Mouse (Mus musculus) heart, adult 2 months (tissue): ENCODE measurements at regions not wholly inside any gene's neighbourhood (a gene's known extent, or its start where the extent isn't known, plus 50 kb on each side); places are given as distances from the start of the nearest gene placed in this dataset.
"Not testable (repeated sequence)": the region's sequence is repeated elsewhere in the genome, so short reads cannot be mapped to it uniquely, and the experiment has no call there.

Experiments used
- DNase-seq, 2 experiments: peaks; one replicate each; pipeline ENCODE4 v3.0.0; 2021
- H3K27ac ChIP-seq: fragments of 200-600 bp; 2 replicates; pipeline ENCODE4 v1.8.1; 2022
- H3K27me3 ChIP-seq: fragments of 200-500 bp; 2 replicates; pipeline ENCODE4 v1.6.1; 2012; ENCODE audit warnings: mild to moderate bottlenecking, low read length, inconsistent platforms, mixed read lengths; ENCODE audit not compliant: control insufficient read depth, insufficient read depth
- H3K36me3 ChIP-seq: fragments of 200-500 bp; 2 replicates; pipeline ENCODE4 v1.6.1; 2012; ENCODE audit warnings: low read length, inconsistent platforms; ENCODE audit not compliant: control insufficient read depth, insufficient read depth
- H3K4me1 ChIP-seq: fragments of 200-500 bp; 2 replicates; pipeline ENCODE4 v1.6.1; 2011; ENCODE audit warnings: low read length; ENCODE audit not compliant: control insufficient read depth, insufficient read depth
- H3K4me3 ChIP-seq: fragments of 200-600 bp; 2 replicates; pipeline ENCODE4 v1.8.1; 2022
- H3K79me2 ChIP-seq: fragments of 200-500 bp; replicated peaks from 2 replicates; pipeline ENCODE4 v1.6.1; 2012; ENCODE audit warnings: mild to moderate bottlenecking, inconsistent platforms, low read length, moderate library complexity, mixed read lengths; ENCODE audit not compliant: control insufficient read depth, insufficient read depth
- H3K9ac ChIP-seq: fragments of 200-500 bp; 2 replicates; pipeline ENCODE4 v1.6.1; 2012; ENCODE audit warnings: low read depth, mild to moderate bottlenecking, control low read depth, inconsistent platforms, low read length, mixed read lengths
- CTCF ChIP-seq: fragments of 200-600 bp; IDR thresholded peaks from 2 replicates; pipeline ENCODE4 v1.8.1; 2022; ENCODE audit warnings: antibody characterized with exemption, mild to moderate bottlenecking, moderate library complexity
- EP300 ChIP-seq: fragments of 200-500 bp; IDR thresholded peaks from 2 replicates; pipeline ENCODE4 v1.6.1; 2011; ENCODE audit warnings: low read depth, low read length, control low read depth; ENCODE audit not compliant: insufficient read depth
- POLR2A ChIP-seq: fragments of 200-500 bp; IDR thresholded peaks from 2 replicates; pipeline ENCODE4 v1.6.1; 2011; ENCODE audit warnings: mild to moderate bottlenecking, low read depth, low read length, control low read depth; ENCODE audit not compliant: insufficient read depth
- WGBS: fragments of 180-500 bp; shearing (Covaris S2); methylation state at CpG from one replicate; pipeline ENCODE4 v1.1.7; 2018; 5-methylcytosine and 5-hydroxymethylcytosine counted together
- intact Hi-C: fragments of 180-260 bp; cut with DNase I; formaldehyde crosslinking; loops from one replicate; pipeline ENCODE4 v1.15.1; 2025

DNA sequence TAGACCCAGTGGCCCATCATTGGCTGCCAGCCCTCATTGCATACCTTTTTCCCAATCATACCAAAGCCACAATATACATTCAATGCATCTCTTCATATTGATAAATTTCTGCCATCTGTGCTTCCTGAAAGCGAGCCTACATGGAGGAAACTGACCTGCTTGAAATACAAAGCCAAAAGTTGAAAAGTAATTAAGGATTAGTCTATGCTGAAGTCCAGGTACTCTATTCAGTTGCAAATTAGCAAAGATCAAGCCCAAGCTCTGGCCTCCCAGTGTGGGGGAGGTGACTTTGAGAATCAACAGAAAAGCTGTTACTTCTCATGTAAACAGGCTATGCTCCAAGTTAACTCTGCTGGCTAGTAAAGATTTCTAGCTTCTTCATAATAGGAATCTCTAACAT lies 210.7 kb upstream of the Ngly1 start:
- Histone ChIP-seq H3K27ac (no peak overlapping the region), H3K36me3 (no peaks in the 10 kb centered on the region), H3K79me2 (no peaks in the 10 kb centered on the region), H3K4me3 (no peak overlapping the region), H3K4me1 (no peaks in the 10 kb centered on the region), H3K9ac (no peak overlapping the region), H3K27me3 (no peaks in the 10 kb centered on the region)
- intact Hi-C loops: no loop called here
- 49% methylated on average over 1 of the region's 1 CpGs for WGBS
- TF ChIP-seq POLR2A: no peak
- no peak for TF ChIP-seq CTCF
- no peak for TF ChIP-seq EP300
- no peak for DNase-seq

DNA sequence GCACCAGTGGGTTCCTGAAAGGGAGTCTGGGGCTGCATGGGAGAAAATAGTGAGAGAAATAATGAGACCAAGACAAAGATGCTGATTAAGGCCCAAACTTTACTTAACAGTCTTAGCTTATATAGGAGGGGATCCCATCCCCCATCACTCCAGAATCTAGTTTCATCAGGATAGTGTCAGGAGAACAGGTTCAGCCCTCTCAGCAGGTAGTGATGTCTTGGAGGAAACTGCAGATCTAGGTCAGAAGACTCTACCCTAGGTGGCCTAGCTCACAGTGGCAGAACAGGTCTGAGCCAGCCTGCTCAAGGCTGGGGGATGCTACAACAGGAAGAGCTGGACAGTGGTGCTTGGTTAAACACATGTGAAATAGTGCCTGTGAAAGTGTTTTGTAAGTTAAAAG lies 204.6 kb upstream of the Ngly1 start:
- Histone ChIP-seq H3K9ac (no peak overlapping the region), H3K27ac (no peak overlapping the region), H3K79me2 (no peaks in the 10 kb centered on the region), H3K36me3 (no peaks in the 10 kb centered on the region), H3K4me3 (no peak overlapping the region), H3K4me1 (no peaks in the 10 kb centered on the region), H3K27me3 (no peaks in the 10 kb centered on the region)
- TF ChIP-seq EP300 (no peak), CTCF (no peak), POLR2A (no peak)
- no peak for DNase-seq
- intact Hi-C loops: no loop called here

DNA sequence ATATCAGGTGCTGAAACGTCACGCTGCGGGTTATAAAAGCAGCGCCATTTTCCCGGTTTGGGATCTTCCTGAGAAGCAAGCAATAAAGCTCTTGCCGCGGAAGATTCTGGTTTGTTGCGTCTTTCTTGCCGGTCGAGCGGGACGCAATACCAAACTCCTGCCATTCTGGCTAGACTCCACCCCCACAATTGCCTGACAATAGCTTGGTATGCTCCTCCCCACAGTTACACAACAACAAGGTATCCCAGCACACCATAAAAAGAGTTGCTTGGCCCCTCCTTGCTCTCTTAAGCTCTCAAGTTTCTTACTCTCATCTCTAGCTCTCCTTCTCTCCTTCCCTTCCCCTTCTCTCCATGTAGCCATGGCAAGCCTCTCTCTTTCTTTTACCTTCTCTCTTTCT lies 176.5 kb upstream of the Ngly1 start:
- not testable (repeated sequence) for H3K79me2 ChIP-seq

DNA sequence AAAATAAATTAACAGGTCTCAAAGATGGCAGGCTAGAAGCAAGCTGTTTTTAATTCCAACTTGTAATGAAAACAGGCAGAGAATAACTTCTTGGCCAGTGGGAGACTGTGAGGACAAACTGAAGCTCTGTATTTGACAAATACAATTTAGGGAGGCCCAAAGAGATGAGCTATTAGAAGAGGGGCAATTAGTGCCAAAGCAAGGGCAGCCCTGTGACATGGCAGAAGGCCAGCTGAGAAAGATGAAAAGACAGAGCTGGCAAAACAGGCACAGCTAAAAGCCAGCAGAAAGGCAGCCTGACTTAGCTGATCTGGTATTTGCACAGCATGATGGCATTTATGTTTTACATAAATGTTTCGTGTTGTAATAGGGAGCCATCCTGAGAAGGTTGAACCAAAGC lies 175.0 kb upstream of the Ngly1 start:
- no peak overlapping the region for H3K27ac ChIP-seq
- no peaks in the 10 kb centered on the region for H3K79me2 ChIP-seq
- intact Hi-C loops: no loop called here
- H3K4me3 ChIP-seq: no peak overlapping the region
- DNase-seq: no peak
- H3K4me1 ChIP-seq: no peaks in the 10 kb centered on the region
- TF ChIP-seq POLR2A: no peak
- no peak for TF ChIP-seq CTCF
- TF ChIP-seq EP300: no peak
- no peaks in the 10 kb centered on the region for H3K36me3 ChIP-seq
- H3K9ac ChIP-seq: no peak overlapping the region
- H3K27me3 ChIP-seq: no peaks in the 10 kb centered on the region
- WGBS: 69% methylated on average over 1 of the region's 1 CpGs

More for the DNA sequence above, 176.5 kb upstream of the Ngly1 start:
- H3K27ac ChIP-seq, DNase-seq, H3K27me3 ChIP-seq, H3K4me1 ChIP-seq, intact Hi-C loops, H3K4me3 ChIP-seq, H3K9ac ChIP-seq, H3K36me3 ChIP-seq: not testable (repeated sequence)
- over 99% methylated on average over 7 of the region's 12 CpGs for WGBS

DNA sequence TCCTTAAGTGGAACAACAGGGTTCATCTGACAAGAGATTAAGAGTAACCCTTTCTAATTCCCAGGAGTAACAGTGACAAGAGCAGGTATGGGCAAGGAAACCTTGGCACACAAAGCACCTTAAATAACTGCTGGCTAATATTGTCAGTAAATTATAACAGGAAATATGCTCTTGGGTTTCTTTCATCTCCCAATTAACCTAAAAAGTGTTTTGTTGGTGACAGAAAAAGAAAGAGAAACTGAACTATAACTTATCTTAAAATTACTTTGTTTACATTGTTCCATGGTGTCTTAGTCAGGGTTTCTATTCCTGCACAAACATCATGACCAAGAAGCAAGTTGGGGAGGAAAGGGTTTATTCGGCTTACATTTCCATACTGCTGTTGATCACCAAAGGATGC lies 170.0 kb upstream of the Ngly1 start:
- DNase-seq: no peak
- Histone ChIP-seq H3K79me2 (no peaks in the 10 kb centered on the region), H3K36me3 (no peaks in the 10 kb centered on the region), H3K9ac (no peak overlapping the region), H3K4me3 (no peak overlapping the region), H3K27ac (no peak overlapping the region), H3K27me3 (no peaks in the 10 kb centered on the region), H3K4me1 (no peaks in the 10 kb centered on the region)
- intact Hi-C loops: no loop called here
- 92% methylated on average over 1 of the region's 1 CpGs for WGBS
- TF ChIP-seq CTCF (no peak), POLR2A (no peak), EP300 (no peak)

DNA sequence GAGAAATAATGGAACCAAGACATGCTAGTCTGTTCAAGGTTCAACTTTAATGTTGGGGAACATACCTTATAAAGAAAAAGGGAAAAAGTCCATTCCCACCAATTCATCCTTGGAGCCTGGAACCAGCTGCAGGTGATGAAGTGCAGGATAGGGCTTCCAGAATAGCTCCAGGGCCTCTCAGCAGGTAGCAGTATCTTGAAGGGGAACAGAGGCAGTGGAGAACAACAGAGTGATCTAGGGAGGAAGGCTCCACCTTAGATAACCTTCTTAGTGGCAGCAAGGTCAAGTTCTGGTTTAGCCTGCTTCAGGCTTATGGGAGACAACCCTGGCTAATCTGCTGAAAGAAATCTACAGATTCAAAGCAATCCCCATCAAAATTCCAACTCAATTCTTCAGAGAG lies 161.8 kb upstream of the Ngly1 start:
- DNase-seq, H3K4me3 ChIP-seq, intact Hi-C loops, H3K36me3 ChIP-seq, H3K9ac ChIP-seq, H3K27ac ChIP-seq, H3K4me1 ChIP-seq, H3K79me2 ChIP-seq, H3K27me3 ChIP-seq: not testable (repeated sequence)
